Mouse (Mus musculus) kidney, embryonic 15.5 days (tissue): ENCODE measurements around the gene Trmt11. TPM values are rescaled to one million over a fixed set of nuclear protein-coding genes. Genes with fewer than 3 reads are reported as not detected.

ENCODE experiments used
- polyA plus RNA-seq: library from polyadenylated mRNA; unstranded; fragments of >200 nt; fragmentation: Nextera tagmentation; extraction: Ambion mirVana; gene quantifications from 2 replicates; pipeline ENCODE4 v1.2.1, GENCODE M21; 2015

Trmt11 gene
- polyA plus RNA-seq, 1 experiment from 2014 or later = 30.8 TPM

Other genes starting within 250 kb of the Trmt11 start
- 27.6 and 27.7 TPM in 2 replicates for gene Hint3, start 28.9 kb upstream of the Trmt11 start, polyA plus RNA-seq
- gene Ncoa7, start 202.6 kb upstream of the Trmt11 start, polyA plus RNA-seq = 16.3 and 16.6 TPM in 2 replicates
- gene Hey2, start 242.1 kb upstream of the Trmt11 start, polyA plus RNA-seq = 5.3 and 6.6 TPM in 2 replicates